Mouse (Mus musculus): ENCODE data around the gene Dennd4c. TPM values are rescaled to one million over a fixed set of nuclear protein-coding genes. Genes with fewer than 3 reads are reported as not detected.

Dennd4c gene
- total RNA-seq, 4 experiments from 2014 or later, result 47.1 to 67.8 (median 57.7) TPM

DNA sequence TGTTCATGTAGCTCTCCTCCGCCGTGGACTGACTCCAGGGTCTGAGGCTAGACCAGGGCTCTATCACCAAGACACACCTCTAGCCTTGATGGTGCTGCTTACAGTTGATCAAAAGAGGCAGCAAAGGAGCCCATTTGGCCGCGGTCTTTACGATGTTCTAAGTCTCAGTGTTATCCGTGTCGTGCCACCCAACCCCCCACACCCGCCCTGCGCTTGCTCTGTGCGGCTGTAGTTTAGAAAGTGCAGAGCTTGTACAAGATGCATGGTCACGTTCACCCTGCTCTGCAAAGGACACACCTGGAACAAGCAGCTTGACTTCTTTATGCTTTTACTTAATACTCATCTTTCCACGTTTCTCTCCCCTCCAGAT is 137.4 kb downstream of the Dennd4c start:
- DNase-seq, result no peak

DNA sequence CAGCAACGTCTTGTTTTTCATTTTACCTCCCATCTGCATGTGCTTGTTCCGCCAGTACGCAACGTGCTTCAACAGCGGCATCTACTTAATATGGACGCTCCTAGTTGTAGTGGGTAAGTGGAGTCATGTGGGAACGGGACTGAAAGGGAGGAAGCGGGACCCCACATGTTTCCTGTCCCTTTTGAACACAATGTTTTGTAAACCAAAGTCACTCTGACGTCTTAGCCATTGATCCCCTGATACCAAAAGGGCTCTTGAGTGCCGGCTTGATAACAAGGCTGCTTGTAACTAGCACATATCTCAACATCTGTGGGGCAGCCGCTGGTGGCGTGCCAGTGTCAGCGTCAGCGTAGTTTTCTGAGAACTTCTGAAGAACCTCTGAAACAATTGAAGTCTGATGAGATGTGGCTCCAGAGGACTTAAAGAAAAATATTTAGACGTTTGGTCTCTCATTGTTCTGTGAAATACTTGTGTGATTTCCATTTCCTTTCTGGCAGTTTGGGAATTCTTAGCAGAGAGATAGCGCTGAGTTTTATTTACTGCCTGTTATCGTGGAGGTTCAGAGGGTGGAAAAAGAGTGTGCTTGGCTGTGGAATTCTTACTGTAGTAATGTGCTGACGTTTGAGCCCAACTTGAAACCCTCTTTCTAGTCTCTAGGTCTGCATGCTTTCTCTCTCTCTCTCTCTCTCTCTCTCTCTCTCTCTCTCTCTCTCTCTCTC is 138.0 kb downstream of the Dennd4c start:
- peak; percentile 37 for DNase-seq

DNA sequence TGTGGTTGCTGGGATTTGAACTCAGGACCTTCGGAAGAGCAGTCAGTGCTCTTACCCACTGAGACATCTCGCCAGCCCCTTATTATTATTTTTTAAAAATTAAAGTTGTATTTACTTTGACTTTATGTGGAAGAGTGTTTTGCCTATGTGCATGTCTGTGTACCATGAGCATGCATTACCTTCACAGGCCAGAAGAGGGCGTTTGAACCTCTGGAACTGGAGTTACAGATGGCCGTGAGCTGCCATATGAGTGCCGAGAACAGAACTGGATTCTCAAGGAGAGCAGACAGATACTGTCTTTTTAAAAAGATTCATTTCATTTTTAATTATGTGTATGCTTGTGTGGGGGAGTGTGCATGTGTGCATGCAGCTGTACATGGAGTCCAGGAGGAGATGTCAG is 139.5 kb downstream of the Dennd4c start:
- no peak for DNase-seq

DNA sequence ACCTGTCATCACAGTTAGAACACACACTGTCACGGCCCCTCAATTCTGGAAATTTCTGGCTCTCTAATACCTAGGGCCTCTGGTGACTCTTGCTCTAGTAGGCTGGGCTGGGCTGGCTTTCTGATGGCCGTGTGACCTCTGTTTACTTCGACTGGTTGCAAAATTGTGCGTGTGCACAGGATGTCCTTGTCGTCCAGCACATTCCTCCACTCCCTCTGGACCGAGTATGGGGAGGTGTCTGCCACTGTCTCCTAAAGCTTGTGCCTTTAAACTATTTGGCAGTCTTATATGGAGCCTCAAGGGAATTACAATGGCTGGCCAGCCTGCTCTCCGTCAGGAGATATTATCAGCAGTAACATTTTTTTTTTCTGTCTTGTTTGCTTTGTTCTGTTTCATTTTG is 149.1 kb downstream of the Dennd4c start:
- DNase-seq, result peak; percentile 69

DNA sequence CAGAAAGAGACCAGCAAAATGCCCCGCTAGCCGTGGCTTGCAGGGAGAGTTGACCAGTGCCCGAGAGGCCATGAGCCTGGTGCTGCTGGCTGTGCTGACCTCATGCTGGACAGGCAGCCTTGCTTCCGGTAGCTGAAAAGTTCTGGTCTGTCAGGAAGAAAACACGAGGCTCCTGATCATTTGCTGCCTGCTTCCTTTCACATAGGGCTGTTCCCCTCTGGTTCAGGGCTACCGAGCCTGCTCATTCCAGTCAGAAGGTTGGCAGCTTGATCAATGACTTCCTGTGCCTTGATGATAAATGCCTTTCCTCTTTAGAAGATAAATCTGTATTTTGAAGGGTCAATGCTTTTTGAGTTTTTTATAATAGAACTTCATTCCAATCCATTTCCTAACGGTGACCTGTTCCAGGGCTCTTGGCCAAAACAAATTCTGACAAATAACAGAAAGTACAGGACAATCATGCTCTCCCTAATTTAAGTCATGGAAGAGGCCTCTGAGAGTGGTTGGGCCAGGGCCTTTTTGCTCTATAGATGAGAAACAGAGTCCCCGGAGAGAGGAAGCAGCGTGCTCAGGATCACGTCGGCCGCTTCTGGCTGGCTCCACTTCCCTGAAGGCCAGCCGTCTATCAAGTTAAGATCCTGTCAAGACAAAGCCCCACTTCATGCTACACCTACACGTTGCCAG is 150.6 kb downstream of the Dennd4c start:
- DNase-seq, result peak; percentile 83

Other genes starting within 250 kb of the Dennd4c start
- gene Saxo1, start 190.2 kb upstream of the Dennd4c start, total RNA-seq (2022), result not detected
- 100 to 1,000 TPM; 106 to 122 (median 118) TPM for gene Rraga, start 172.9 kb upstream of the Dennd4c start, total RNA-seq (2022)
- 10 to 100 TPM; 10.2 to 14.5 (median 10.8) TPM for gene Haus6, start 136.5 kb upstream of the Dennd4c start, total RNA-seq (2022)
- 100 to 1,000 TPM; 294 to 506 (median 406) TPM for gene Plin2, start 78.5 kb upstream of the Dennd4c start, total RNA-seq (2022)
- 100 to 1,000 TPM; 758 to 849 (median 847) TPM for gene Rps6, start 108.9 kb downstream of the Dennd4c start, total RNA-seq (2022)
- 10 to 100 TPM; 12.0 to 18.3 (median 16.9) TPM for gene Acer2, start 125.8 kb downstream of the Dennd4c start, total RNA-seq (2022)